Mouse (Mus musculus) forebrain, postnatal 0 days (tissue): ENCODE measurements around the gene Tatdn3. TPM values are rescaled to one million over a fixed set of nuclear protein-coding genes. Genes with fewer than 3 reads are reported as not detected.
"Not testable (repeated sequence)": the region's sequence is repeated elsewhere in the genome, so short reads cannot be mapped to it uniquely, and the experiment has no call there.

Experiments
- ATAC-seq: fragments of 200-750 bp; cut with Nextera tagmentation; 2 replicates; pipeline ENCODE4 v1.8.0; 2017; ENCODE audit warnings: mild to moderate bottlenecking, moderate library complexity
- DNase-seq: peaks from one replicate; pipeline ENCODE4 v3.0.0-alpha.2; 2015
- H3K27ac ChIP-seq: fragments of 300-500 bp; sonication (generic); 2 replicates; pipeline ENCODE4 v1.5.1; 2014; ENCODE audit warnings: low read depth, mild to moderate bottlenecking, antibody characterized with exemption, low read length, moderate library complexity, mixed read lengths
- H3K27me3 ChIP-seq: fragments of 300-500 bp; sonication (generic); 2 replicates; pipeline ENCODE4 v1.6.1; 2014; ENCODE audit warnings: mild to moderate bottlenecking, low read length, mixed read lengths; ENCODE audit not compliant: insufficient read depth
- H3K36me3 ChIP-seq: fragments of 300-500 bp; sonication (generic); 2 replicates; pipeline ENCODE4 v1.6.1; 2014; ENCODE audit warnings: mild to moderate bottlenecking, moderate library complexity; ENCODE audit not compliant: insufficient read depth
- H3K4me1 ChIP-seq: fragments of 300-500 bp; sonication (generic); 2 replicates; pipeline ENCODE4 v1.6.1; 2014; ENCODE audit warnings: antibody characterized with exemption; ENCODE audit not compliant: insufficient read depth
- H3K4me2 ChIP-seq: fragments of 300-500 bp; sonication (generic); 2 replicates; pipeline ENCODE4 v1.6.1; 2014; ENCODE audit warnings: low read depth, mild to moderate bottlenecking, moderate library complexity
- H3K4me3 ChIP-seq: fragments of 300-500 bp; sonication (generic); 2 replicates; pipeline ENCODE4 v1.5.1; 2014; ENCODE audit warnings: low read depth, low read length, mixed read lengths
- H3K9ac ChIP-seq: fragments of 300-500 bp; sonication (generic); 2 replicates; pipeline ENCODE4 v1.6.1; 2014; ENCODE audit warnings: mild to moderate bottlenecking
- H3K9me3 ChIP-seq: fragments of 300-500 bp; sonication (generic); 2 replicates; pipeline ENCODE4 v1.6.1; 2016; ENCODE audit warnings: low read length
- CTCF ChIP-seq: sonication (generic); IDR thresholded peaks from 2 replicates; pipeline ENCODE4 v1.5.1; 2016; ENCODE audit warnings: antibody characterized with exemption, control low read depth, low read depth
- WGBS: fragments of 180-500 bp; shearing (Covaris S2); extraction: QIAGEN DNeasy Blood & Tissue Kit; methylation state at CpG from one replicate; pipeline ENCODE4 v1.1.7; 2014; 5-methylcytosine and 5-hydroxymethylcytosine counted together
- polyA plus RNA-seq: library from polyadenylated mRNA; unstranded; fragments of >200 nt; fragmentation: Nextera tagmentation; extraction: Ambion mirVana; gene quantifications from 2 replicates; pipeline ENCODE4 v1.2.1, GENCODE M21; 2015
- total RNA-seq: library from RNA; depleted of rRNA; stranded (reverse); fragments of >200 nt; gene quantifications from 2 replicates; pipeline ENCODE4 v1.2.3, GENCODE M21; 2014

Tatdn3 gene
- total and polyA plus RNA-seq, 2 experiments from 2014 or later = 13.2 to 23.0 TPM

GRCm38 (mm10) chr1:191036554-191037334 is 26.0 kb downstream of the Tatdn3 start, which contains the start of gene Spata45:
Gene Spata45, plus strand, starts transcription at chr1:191036639.
- Histone ChIP-seq H3K4me1 (no peaks in the 10 kb centered on the region), H3K27ac (no peak within 1 kb of the TSS), H3K9ac (no peak within 1 kb of the TSS), H3K36me3 (no peaks in the 10 kb centered on the region), H3K27me3 (no peaks in the 10 kb centered on the region), H3K4me3 (no peak within 1 kb of the TSS), H3K4me2 (no peak within 1 kb of the TSS), H3K9me3 (no peaks in the 10 kb centered on the region)
- DNase-seq (no peak), ATAC-seq (no peak)
- WGBS = 81% methylated on average over 6 of the region's 6 CpGs
- no peak for TF ChIP-seq CTCF

- no peak for DNase-seq
- H3K9me3 ChIP-seq = no peaks in the 10 kb centered on the region
Observed at GRCm38 (mm10) chr1:191035649-191036048, 27.1 kb downstream of the Tatdn3 start.

GRCm38 (mm10) chr1:191030922-191031425 is 31.8 kb downstream of the Tatdn3 start:
- H3K4me3 ChIP-seq, H3K9ac ChIP-seq, H3K36me3 ChIP-seq, H3K4me2 ChIP-seq, H3K4me1 ChIP-seq, H3K9me3 ChIP-seq, ATAC-seq, DNase-seq, H3K27me3 ChIP-seq, H3K27ac ChIP-seq: not testable (repeated sequence)
- WGBS = 72% methylated on average over 6 of the region's 6 CpGs

More at GRCm38 (mm10) chr1:191035649-191036048, 27.1 kb downstream of the Tatdn3 start:
- Histone ChIP-seq H3K36me3 (no peaks in the 10 kb centered on the region), H3K27ac (no peak overlapping the region), H3K4me1 (no peaks in the 10 kb centered on the region), H3K4me3 (no peak overlapping the region), H3K9ac (no peak overlapping the region), H3K27me3 (no peaks in the 10 kb centered on the region), H3K4me2 (no peak overlapping the region)
- no peak for ATAC-seq
- 20% methylated on average over 4 of the region's 4 CpGs for WGBS
- TF ChIP-seq CTCF = no peak

- no peak for DNase-seq
- no peaks in the 10 kb centered on the region for H3K9me3 ChIP-seq
- WGBS = 55% methylated on average over 10 of the region's 10 CpGs
- no peaks in the 10 kb centered on the region for H3K36me3 ChIP-seq
- no peaks in the 10 kb centered on the region for H3K4me1 ChIP-seq
- no peak for TF ChIP-seq CTCF
- no peak overlapping the region for H3K27ac ChIP-seq
- ATAC-seq = no peak
- H3K4me3 ChIP-seq = no peak overlapping the region
- no peak overlapping the region for H3K4me2 ChIP-seq
- no peaks in the 10 kb centered on the region for H3K27me3 ChIP-seq
- H3K9ac ChIP-seq = no peak overlapping the region
Observed at GRCm38 (mm10) chr1:191030182-191030581, 32.5 kb downstream of the Tatdn3 start.

GRCm38 (mm10) chr1:191026021-191026713 is 36.6 kb downstream of the Tatdn3 start, which contains the start of gene Flvcr1:
Gene Flvcr1, minus strand, starts transcription at chr1:191026158.
- under 1% methylated on average over 43 of the region's 50 CpGs for WGBS
- H3K9ac ChIP-seq = peak within 1 kb of the TSS; percentile 82
- DNase-seq (peak; percentile 99), ATAC-seq (peak; percentile 99)
- H3K4me3 ChIP-seq = peak within 1 kb of the TSS; percentile 72
- no peaks in the 10 kb centered on the region for H3K27me3 ChIP-seq
- peak; percentile 57 for TF ChIP-seq CTCF
- H3K4me2 ChIP-seq = peak within 1 kb of the TSS; percentile 96
- H3K27ac ChIP-seq = peak within 1 kb of the TSS; percentile 88
- H3K4me1 ChIP-seq = peaks cover 7% of the 10 kb centered on the region; the same call in 1 of the 2 replicates
- no peaks in the 10 kb centered on the region for H3K9me3 ChIP-seq
- peaks cover 5% of the 10 kb centered on the region; the same call in 1 of the 2 replicates for H3K36me3 ChIP-seq

- H3K36me3 ChIP-seq = peaks cover 5% of the 10 kb centered on the region; the same call in 1 of the 2 replicates
- DNase-seq (no peak), ATAC-seq (peak; percentile 50)
- TF ChIP-seq CTCF = no peak
- WGBS = 4% methylated on average over 69 of the region's 69 CpGs
- peak overlapping the region; percentile 96 for H3K4me2 ChIP-seq
- H3K9ac ChIP-seq = peak overlapping the region; percentile 82
- H3K4me1 ChIP-seq = peaks cover 7% of the 10 kb centered on the region; the same call in 1 of the 2 replicates
- no peaks in the 10 kb centered on the region for H3K27me3 ChIP-seq
- H3K9me3 ChIP-seq = no peaks in the 10 kb centered on the region
- peak overlapping the region; percentile 87 for H3K27ac ChIP-seq
- peak overlapping the region; percentile 72 for H3K4me3 ChIP-seq
Observed at GRCm38 (mm10) chr1:191025016-191026012, 37.4 kb downstream of the Tatdn3 start.

GRCm38 (mm10) chr1:191023806-191024205 is 38.9 kb downstream of the Tatdn3 start:
- not testable (repeated sequence) for H3K27me3 ChIP-seq, H3K36me3 ChIP-seq, H3K9me3 ChIP-seq, H3K27ac ChIP-seq, ATAC-seq, H3K4me2 ChIP-seq, H3K4me1 ChIP-seq, DNase-seq, H3K9ac ChIP-seq, H3K4me3 ChIP-seq
- WGBS = 95% methylated on average over 5 of the region's 6 CpGs
